Mouse (Mus musculus) heart, adult 11 months (tissue): Measurements from ENCODE around the gene Trim28.
A peak's percentile ranks its signal among the peaks of the same experiment; 100 is the strongest.
"Not testable (repeated sequence)": the region's sequence is repeated elsewhere in the genome, so short reads cannot be mapped to it uniquely, and the experiment has no call there.

Experiments
- DNase-seq: peaks from one replicate; pipeline ENCODE4 v3.0.0; 2022

The Trim28 gene

GRCm38 (mm10) chr7:13034148-13034977, 35.4 kb downstream of the Trim28 start, which contains the start of gene Chmp2a:
Gene Chmp2a, minus strand, starts transcription at chr7:13034807.
- peak; percentile 100 for DNase-seq

- DNase-seq: no peak
Observed at GRCm38 (mm10) chr7:13035211-13035855, 36.4 kb downstream of the Trim28 start.

GRCm38 (mm10) chr7:13036806-13037205, 37.9 kb downstream of the Trim28 start:
- DNase-seq: peak; percentile 78

DNA sequence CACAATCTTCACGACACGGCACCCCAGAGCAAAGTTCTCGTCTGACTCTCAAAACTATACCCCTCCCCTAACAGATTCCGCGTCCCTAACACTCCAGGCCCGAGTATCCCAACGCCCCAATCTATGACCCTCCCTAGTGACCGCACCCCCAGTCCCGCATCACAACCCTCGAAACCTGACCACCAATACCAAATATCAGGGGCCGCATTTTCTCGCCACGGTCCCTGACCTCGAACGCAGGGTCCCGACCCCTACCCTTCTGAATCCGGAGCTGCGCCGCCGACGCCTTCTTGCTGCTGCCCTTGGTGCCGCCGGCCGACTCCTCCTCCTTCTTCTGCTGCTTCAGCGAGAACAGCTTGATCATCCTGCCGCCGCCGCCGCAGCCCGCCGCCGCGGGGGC, 38.5 kb downstream of the Trim28 start:
- no peak for DNase-seq

DNA sequence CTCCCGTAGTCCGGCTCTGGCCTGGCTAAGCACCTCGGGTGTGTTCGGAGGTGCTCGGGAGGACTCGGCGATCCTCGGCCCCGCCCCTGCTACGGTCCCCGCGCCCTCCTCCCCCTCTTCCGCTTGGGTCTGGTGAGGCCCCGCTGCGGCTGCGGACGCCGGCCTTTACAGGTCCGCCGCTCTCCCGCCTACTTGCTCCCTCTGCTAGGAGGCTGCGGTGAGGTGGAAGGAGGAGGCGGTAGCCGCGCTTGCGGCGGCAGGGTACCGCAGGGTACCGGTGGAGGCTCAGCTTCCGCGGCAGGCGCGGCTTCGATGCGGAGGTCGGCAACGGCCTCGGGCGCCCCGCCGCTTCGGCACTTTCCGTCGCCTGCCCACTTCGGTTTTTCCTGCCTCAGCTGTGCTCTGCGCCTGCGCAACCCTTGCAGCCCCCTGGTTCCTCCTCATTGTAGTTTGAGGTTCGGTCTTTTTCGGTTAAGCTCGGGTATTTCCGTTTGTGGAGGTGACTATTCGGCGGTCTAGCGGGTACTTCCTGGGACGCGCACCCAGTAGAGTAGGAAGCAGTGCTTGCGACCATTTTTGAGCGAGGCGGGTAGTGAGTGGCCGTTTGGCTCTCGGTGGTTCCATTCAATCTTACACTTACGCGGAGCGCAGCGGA, 39.1 kb downstream of the Trim28 start, which contains the start of gene Ube2m:
Gene Ube2m, minus strand, starts transcription at position 375 of the 655 bp plus-strand sequence.
- DNase-seq: peak; percentile 100

GRCm38 (mm10) chr7:13038621-13039169, 39.8 kb downstream of the Trim28 start:
- no peak for DNase-seq

- no peak for DNase-seq
Observed at GRCm38 (mm10) chr7:13039181-13039580, 40.3 kb downstream of the Trim28 start.

DNA sequence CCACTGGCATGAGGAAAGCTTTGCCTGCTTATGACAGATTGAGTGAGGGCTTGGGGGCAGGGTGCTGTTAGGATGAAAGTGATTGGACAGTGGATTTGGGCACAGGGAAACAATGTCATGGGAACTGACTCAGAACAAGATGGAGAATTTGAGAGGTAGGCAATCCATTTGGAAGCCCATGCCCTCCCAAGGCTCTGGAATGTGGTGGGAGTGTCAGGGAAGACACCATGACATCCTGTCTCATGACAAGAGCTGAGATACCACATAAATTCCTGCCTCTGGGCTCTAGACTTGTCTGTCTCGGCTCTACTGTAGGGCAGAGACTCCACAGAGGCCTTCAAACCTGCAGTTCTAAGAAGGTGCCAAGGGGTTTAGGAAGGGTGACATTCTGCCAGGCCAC, 42.3 kb downstream of the Trim28 start:
- peak; percentile 84 for DNase-seq

GRCm38 (mm10) chr7:13042511-13042910, 43.6 kb downstream of the Trim28 start:
- DNase-seq: peak; percentile 67

DNA sequence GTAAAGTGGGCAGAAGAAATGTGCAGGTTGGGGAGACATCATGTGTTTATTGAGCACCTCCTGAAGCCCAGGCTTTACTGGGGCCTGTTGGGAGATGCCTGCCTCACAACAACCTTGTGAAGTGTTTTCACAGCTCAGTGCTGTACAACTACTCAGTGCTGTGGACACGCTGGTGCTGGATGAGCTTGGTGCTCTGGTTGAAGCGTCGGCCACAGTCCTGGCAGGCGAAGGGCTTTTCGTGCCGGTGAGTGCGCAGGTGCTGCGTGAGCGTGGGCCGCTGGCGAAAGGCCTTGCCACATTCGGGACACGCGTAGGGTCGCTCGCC, 44.2 kb downstream of the Trim28 start:
- no peak for DNase-seq

GRCm38 (mm10) chr7:13043445-13044253, 44.7 kb downstream of the Trim28 start:
- peak; percentile 83 for DNase-seq

- DNase-seq: peak; percentile 87
Observed at GRCm38 (mm10) chr7:13044254-13044625, 45.3 kb downstream of the Trim28 start.

DNA sequence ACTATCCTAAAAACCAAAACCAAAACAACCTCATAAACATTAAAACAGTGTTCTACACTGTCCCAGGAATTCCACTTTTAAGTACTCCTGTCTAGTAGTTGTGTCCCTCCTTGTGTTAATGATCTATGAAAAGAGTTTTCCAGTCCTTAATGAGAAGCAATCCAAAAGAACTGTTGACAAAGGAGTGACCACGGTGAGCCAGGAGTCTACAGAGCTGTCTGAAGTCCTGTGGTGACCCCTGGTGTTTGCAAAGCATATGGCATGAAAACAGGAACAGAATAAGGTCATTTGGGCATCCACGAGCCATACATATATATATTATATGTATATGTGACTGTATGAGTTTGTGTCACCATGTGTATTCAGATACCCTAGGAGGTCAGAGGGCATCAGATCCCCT, 47.2 kb downstream of the Trim28 start:
- DNase-seq: peak; percentile 90

DNA sequence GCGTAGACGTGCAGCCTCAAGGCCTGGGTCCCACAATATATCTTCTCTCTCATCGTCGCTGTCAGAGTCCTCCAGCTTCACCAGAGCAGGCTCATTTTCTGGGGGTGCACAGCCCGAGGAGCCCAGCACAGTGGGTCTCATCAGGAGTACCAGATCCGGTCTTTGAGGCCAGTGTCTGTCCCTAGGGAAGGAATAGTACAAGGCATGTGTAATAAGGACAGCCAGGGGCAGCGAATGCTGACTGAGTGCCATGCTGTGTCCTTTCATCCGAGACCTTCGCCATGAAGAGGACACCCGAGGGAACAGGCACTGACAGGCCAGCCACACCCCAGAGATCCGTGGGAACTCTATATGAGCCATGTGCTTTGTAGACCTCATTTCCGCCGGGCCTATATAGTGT, 54.1 kb downstream of the Trim28 start:
- DNase-seq: peak; percentile 75

DNA sequence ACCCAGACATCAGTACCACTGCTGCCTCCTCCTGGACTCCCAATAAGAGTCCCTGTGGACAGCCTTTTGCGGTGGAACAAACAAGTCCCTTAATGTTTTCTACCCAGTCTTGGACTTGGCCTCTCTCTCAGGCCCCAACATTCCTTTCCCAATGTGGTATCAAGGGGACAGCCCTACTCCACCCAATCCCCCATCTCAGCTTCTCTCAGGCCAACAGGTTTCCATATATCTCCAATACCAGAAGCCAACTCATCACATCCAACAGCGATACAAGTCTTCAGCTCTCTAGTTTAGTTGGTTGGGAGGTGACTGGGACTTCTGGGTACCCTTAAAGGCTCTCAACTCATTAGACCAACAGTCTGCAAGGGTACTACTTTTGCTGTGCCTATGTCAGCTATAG, 54.6 kb downstream of the Trim28 start:
- DNase-seq: peak; percentile 76

DNA sequence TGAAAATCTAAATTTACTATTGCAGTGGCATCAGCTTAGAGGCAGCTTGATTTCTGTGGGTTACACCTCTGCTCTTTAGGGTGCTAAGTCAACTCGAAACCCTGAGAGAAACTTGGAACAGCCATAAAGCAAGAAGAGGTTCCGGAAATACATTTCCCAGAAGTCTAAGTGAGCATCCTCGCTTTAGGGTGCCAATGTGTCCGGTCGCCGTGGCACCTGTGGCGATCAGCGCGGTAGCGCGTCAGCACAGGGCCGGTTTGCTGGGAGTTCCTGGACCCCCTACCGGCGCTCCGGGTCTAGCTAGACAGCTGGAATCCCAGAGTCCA, 55.0 kb downstream of the Trim28 start:
- no peak for DNase-seq

DNA sequence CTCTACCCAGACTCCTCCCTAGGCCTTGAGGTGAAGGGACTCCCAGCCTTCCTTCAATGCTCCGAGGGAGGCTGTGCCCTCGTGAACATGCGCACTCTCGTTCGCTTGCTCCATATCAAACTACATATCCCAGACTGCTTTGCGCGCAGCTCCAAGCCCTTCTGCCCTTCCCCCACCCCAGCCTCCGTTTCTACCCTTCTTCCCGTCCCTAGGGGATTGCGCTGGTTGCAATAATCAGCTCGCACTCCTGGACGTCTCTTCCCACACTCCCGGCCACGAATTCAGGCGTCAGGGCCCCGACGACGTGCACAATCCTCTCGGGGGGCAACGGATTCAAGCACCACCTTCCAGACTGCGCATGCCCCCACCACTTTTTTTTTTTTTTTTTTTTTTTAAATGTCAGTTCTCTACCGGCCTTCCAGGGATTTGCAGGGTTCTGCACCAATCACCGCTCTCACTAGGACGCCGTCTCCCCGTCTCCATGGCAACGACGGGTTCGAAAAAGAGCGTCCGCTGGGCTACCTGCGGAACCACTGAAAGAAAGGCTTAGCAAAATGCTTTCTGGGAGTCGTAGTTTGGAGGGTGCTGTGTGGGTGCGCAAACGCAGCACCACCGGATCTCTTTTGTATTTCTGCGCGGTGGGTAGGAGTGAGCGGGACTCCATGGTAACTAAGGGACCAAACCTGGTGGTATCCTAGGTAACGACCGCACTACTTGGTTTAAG, 55.5 kb downstream of the Trim28 start, which contains the start of gene Mzf1:
Gene Mzf1, minus strand, starts transcription at position 478 of the 724 bp plus-strand sequence.
- peak; percentile 99 for DNase-seq

DNA sequence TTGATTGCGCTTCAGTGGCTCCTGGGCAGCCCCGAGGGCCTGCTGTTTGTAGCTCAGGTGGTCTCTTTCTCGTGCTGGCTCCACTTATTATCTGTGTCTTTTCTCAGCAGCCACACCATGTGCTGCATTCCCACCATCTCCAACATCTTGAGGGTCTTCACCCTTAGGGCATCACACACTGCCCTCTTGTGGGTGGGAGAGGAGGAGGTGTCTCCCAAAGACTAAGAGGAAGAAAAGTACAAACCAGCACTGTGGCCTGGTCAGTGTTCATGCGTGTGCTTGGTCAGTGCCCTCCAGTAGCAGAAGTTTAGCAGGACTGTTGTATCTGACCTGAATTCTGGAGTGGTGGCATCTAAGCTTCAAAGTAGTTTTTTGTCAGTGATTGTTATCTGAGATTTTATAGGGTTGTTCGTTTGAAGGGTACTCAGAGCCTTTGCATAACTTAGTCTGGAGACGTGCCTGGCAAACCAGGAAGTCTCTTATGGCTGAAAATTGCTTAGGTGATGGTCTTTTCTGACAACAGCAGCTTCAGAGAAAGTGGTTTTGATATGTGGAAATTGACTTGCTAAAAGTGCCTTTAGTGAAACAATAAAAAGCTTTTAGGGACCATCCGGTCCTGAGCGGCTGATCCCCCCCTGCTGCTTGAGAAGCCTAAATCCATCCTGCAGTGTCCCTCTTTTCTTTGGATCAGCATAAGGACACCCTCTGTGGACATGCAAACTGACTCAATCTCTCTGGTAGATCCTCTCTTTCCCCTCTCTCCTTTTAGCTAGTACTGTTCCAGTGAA, 58.2 kb downstream of the Trim28 start:
- peak; percentile 81 for DNase-seq

- DNase-seq: peak; percentile 49
Observed at GRCm38 (mm10) chr7:13059536-13059935, 60.6 kb downstream of the Trim28 start.

GRCm38 (mm10) chr7:13063399-13063798, 64.5 kb downstream of the Trim28 start:
- not testable (repeated sequence) for DNase-seq

DNA sequence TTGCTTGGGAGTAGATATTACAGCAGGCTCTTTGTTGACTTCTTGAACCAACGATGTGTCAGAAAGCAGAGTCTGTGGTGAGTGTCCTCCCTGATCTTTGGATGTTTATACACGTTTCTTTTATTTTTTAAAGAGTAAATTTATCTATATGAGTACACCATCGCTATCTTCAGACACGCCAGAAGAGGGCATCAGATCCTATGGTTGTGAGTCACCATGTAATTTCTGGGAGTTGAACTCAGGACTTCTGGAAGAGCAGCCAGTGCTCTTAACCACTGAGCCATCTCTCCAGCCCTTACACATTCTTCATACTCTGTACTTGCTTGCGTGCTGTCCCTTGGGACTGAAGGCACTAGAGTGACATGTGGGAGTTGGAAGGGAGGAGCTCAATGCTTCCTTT, 73.4 kb downstream of the Trim28 start:
- no peak for DNase-seq
